Mouse (Mus musculus): ENCODE measurements around the gene Fam89b. TPM values are rescaled to one million over a fixed set of nuclear protein-coding genes. Genes with fewer than 3 reads are reported as not detected.

The Fam89b gene
- polyA plus RNA-seq, 1 experiment from 2014 or later: 92.7 TPM

DNA sequence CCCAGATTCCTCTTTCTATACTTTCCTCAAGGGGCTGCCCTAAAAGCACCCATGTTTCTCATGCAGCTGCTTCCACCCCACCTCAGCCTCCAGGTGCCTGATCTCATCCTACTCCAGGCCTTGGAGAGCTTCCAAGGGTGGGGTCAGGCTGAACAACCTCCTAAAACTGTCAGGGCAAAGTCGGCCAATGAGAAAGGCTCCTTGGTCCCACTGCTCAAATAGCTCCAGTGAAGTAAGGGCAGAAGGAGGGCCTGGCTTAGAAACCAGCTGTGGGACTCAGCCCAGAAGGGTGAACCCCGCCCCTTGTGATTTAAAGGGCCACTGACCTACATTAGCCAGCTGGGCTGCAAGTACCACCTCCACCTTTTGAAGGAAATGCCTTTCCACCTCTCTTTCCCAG lies 15.7 kb downstream of the Fam89b start:
- Histone ChIP-seq H3K4me1 (replicated peaks; ENCODE audit: insufficient read depth, low read length) (peaks cover 3% of the 10 kb centered on the region; the same call in 1 of the 2 replicates), H3K27ac (peak overlapping the region; percentile 39; the same call in 1 of the 2 replicates), H3K4me2 (ENCODE audit: low read length) (no peak overlapping the region; the same call in 1 of the 2 replicates), H3K4me3 (replicated peaks; ENCODE audit: low read depth, low read length) (no peak overlapping the region), H3K36me3 (ENCODE audit: insufficient read depth, low read length) (peaks cover 8% of the 10 kb centered on the region; the same call in 1 of the 2 replicates), H3K27me3 (ENCODE audit: insufficient read depth, low read length) (no peaks in the 10 kb centered on the region), H3K9me3 (replicated peaks; ENCODE audit: low read length) (no peaks in the 10 kb centered on the region), H3K9ac (ENCODE audit: low read depth, low read length) (no peak overlapping the region)
- ATAC-seq (replicated peaks; ENCODE audit: low FRiP score, low read depth): peak; percentile 53
- 6% methylated on average over 2 of the region's 2 CpGs for WGBS
- peak; percentile 88 for DNase-seq (ENCODE audit: low spot score)
- no peak for TF ChIP-seq CTCF (IDR thresholded peaks at IDR 0.05; ENCODE audit: low read depth)

DNA sequence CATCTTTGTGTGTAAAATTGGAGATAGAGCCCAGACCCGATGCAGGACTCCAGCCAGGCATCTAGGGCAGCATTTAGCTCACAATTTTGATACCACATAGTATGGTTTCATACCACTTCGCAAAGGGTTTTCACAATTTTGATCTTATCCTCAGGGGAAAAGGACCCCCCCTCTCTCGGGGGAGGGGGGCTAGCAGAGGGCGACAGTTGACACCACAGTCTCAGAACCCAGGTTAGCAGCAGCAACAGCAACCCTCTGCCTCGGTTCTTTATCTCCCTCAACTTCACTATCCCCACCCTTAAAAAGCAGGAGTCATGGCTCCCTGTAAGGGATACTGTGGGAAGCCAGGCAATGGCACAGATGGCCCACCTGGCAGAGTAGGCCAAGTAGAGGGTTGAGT lies 16.2 kb downstream of the Fam89b start:
- Histone ChIP-seq H3K4me3 (replicated peaks; ENCODE audit: low read depth, low read length) (no peak overlapping the region), H3K9ac (ENCODE audit: low read depth, low read length) (no peak overlapping the region), H3K27ac (peak overlapping the region; percentile 39; the same call in 1 of the 2 replicates), H3K36me3 (ENCODE audit: insufficient read depth, low read length) (peaks cover 11% of the 10 kb centered on the region; the same call in 1 of the 2 replicates), H3K4me2 (ENCODE audit: low read length) (no peak overlapping the region), H3K9me3 (replicated peaks; ENCODE audit: low read length) (no peaks in the 10 kb centered on the region), H3K4me1 (replicated peaks; ENCODE audit: insufficient read depth, low read length) (peaks cover 3% of the 10 kb centered on the region; the same call in 1 of the 2 replicates), H3K27me3 (ENCODE audit: insufficient read depth, low read length) (no peaks in the 10 kb centered on the region)
- 64% methylated on average over 5 of the region's 5 CpGs for WGBS
- no peak for TF ChIP-seq CTCF (IDR thresholded peaks at IDR 0.05; ENCODE audit: low read depth)
- DNase-seq (ENCODE audit: low spot score) (no peak), ATAC-seq (replicated peaks; ENCODE audit: low FRiP score, low read depth) (peak; percentile 17; the same call in 1 of the 2 replicates)

DNA sequence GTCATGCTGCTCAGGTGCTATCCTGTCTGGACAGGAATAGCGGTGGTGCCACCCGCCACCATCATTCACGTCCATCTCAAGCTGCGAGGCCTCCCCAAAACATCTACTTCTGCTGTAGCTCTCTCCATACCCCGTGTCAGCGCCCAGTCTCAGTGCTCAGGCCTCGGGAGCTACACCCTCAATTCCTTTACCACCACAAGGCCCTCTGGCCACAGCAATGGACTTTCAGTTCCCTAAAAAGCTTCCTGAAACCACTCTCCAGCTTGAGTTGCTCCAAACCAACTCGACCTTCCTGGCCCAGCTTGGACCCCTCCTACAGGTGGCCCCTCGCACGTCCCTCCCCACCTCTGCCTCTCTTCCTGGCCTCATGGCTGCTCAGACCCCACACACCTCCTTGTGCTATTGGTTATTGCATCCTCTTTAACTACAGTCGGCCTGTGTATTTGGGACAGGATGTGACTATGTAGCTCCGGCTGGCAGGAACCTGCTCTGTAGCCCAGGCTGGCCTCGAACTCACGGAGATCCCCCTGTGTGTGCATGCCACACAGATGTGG lies 17.5 kb downstream of the Fam89b start:
- DNase-seq (ENCODE audit: low spot score) (no peak), ATAC-seq (replicated peaks; ENCODE audit: low FRiP score, low read depth) (no peak)
- 91% methylated on average over 14 of the region's 14 CpGs for WGBS
- Histone ChIP-seq H3K4me2 (ENCODE audit: low read length) (no peak overlapping the region), H3K4me1 (replicated peaks; ENCODE audit: insufficient read depth, low read length) (peaks cover 3% of the 10 kb centered on the region; the same call in 1 of the 2 replicates), H3K27ac (no peak overlapping the region), H3K4me3 (replicated peaks; ENCODE audit: low read depth, low read length) (no peak overlapping the region), H3K9me3 (replicated peaks; ENCODE audit: low read length) (no peaks in the 10 kb centered on the region), H3K27me3 (ENCODE audit: insufficient read depth, low read length) (no peaks in the 10 kb centered on the region), H3K36me3 (ENCODE audit: insufficient read depth, low read length) (peaks cover 14% of the 10 kb centered on the region; the same call in 1 of the 2 replicates), H3K9ac (ENCODE audit: low read depth, low read length) (no peak overlapping the region)
- no peak for TF ChIP-seq CTCF (IDR thresholded peaks at IDR 0.05; ENCODE audit: low read depth)

DNA sequence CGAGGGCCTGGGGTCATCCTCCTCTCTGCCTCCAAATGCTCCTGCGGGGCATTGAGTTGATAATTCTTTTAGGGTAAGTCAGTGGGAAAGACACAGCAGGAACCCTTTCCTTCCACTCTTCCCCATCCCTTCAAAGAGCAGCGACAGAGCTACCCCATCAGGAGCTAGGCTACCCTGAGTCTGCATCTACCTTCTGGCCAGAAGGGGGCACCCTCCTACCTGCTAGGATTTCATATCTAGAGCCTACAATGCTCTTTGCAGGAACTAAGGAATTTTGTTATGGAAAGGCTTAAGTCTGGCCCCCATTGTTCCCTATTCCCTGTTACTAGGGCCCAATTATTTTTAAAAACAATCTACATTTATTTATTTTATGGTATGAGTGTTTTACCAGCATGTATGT lies 18.2 kb downstream of the Fam89b start:
- Histone ChIP-seq H3K36me3 (ENCODE audit: insufficient read depth, low read length) (peaks cover 14% of the 10 kb centered on the region; the same call in 1 of the 2 replicates), H3K4me3 (replicated peaks; ENCODE audit: low read depth, low read length) (no peak overlapping the region), H3K27me3 (ENCODE audit: insufficient read depth, low read length) (no peaks in the 10 kb centered on the region), H3K4me2 (ENCODE audit: low read length) (no peak overlapping the region), H3K27ac (no peak overlapping the region), H3K4me1 (replicated peaks; ENCODE audit: insufficient read depth, low read length) (peaks cover 3% of the 10 kb centered on the region; the same call in 1 of the 2 replicates), H3K9me3 (replicated peaks; ENCODE audit: low read length) (no peaks in the 10 kb centered on the region), H3K9ac (ENCODE audit: low read depth, low read length) (no peak overlapping the region)
- peak; percentile 88 for DNase-seq (ENCODE audit: low spot score)
- peak; percentile 87 for TF ChIP-seq CTCF (IDR thresholded peaks at IDR 0.05; ENCODE audit: low read depth)
- ATAC-seq (replicated peaks; ENCODE audit: low FRiP score, low read depth): no peak
- WGBS: 16% methylated on average over 3 of the region's 3 CpGs

DNA sequence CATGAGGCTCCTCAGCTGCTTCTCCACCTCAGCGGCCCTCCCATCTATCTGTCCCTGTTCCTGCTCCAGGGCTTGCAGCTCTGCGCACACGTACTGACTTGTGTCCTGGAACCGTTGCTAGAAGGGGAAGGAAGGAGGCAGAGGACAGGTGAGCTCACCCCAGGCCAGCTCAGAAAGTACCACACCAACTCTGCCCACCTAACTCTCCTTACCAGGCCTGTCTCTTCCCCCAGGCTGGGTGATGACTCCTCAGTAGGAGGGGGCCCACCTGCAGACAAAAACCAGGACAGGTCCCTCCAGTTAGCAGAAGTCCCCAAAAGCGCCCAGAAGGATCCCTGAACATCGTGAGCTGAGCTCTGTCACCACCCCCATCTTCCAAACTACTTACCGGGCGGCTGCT lies 18.9 kb downstream of the Fam89b start:
- no peak for ATAC-seq (replicated peaks; ENCODE audit: low FRiP score, low read depth)
- 86% methylated on average over 8 of the region's 8 CpGs for WGBS

DNA sequence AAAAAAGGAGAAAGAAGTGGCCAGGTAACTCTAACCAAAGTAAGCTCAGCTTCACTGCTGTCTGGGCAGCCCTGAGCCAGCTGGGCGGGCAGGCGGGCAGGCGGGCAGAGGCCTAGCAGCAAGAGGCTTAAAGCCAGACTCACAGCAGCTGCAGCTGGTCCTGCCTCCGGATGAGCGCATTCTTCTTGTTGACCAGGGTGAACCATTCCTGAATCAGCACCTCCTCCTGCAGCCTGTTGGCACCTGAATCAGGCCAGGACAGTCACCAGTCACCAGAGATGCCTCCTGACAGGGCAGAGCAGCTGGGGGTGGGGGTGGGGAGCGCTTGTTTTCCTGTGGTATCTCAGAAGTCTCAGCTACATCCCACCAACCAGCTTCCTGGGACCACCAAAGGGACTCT lies 19.4 kb downstream of the Fam89b start:
- Histone ChIP-seq H3K9ac (ENCODE audit: low read depth, low read length) (no peak overlapping the region), H3K4me1 (replicated peaks; ENCODE audit: insufficient read depth, low read length) (peaks cover 3% of the 10 kb centered on the region; the same call in 1 of the 2 replicates), H3K4me3 (replicated peaks; ENCODE audit: low read depth, low read length) (no peak overlapping the region), H3K27ac (no peak overlapping the region), H3K36me3 (ENCODE audit: insufficient read depth, low read length) (peaks cover 14% of the 10 kb centered on the region; the same call in 1 of the 2 replicates), H3K27me3 (ENCODE audit: insufficient read depth, low read length) (no peaks in the 10 kb centered on the region), H3K9me3 (replicated peaks; ENCODE audit: low read length) (no peaks in the 10 kb centered on the region), H3K4me2 (ENCODE audit: low read length) (no peak overlapping the region)
- no peak for DNase-seq (ENCODE audit: low spot score)
- WGBS: 91% methylated on average over 6 of the region's 6 CpGs
- no peak for ATAC-seq (replicated peaks; ENCODE audit: low FRiP score, low read depth)
- TF ChIP-seq CTCF (IDR thresholded peaks at IDR 0.05; ENCODE audit: low read depth): no peak

More for the DNA sequence above, 18.9 kb downstream of the Fam89b start:
- Histone ChIP-seq H3K4me1 (replicated peaks; ENCODE audit: insufficient read depth, low read length) (peaks cover 3% of the 10 kb centered on the region; the same call in 1 of the 2 replicates), H3K9me3 (replicated peaks; ENCODE audit: low read length) (no peaks in the 10 kb centered on the region), H3K27me3 (ENCODE audit: insufficient read depth, low read length) (no peaks in the 10 kb centered on the region), H3K4me2 (ENCODE audit: low read length) (no peak overlapping the region), H3K36me3 (ENCODE audit: insufficient read depth, low read length) (peaks cover 14% of the 10 kb centered on the region; the same call in 1 of the 2 replicates), H3K27ac (no peak overlapping the region), H3K9ac (ENCODE audit: low read depth, low read length) (no peak overlapping the region), H3K4me3 (replicated peaks; ENCODE audit: low read depth, low read length) (no peak overlapping the region)
- no peak for DNase-seq (ENCODE audit: low spot score)
- no peak for TF ChIP-seq CTCF (IDR thresholded peaks at IDR 0.05; ENCODE audit: low read depth)

Measured in kidney, postnatal 0 days (tissue).